Mouse (Mus musculus) erythroblast, adult 5-6 weeks (primary cell): Measurements from ENCODE around the gene C2cd4c. TPM values are rescaled to one million over a fixed set of nuclear protein-coding genes. Genes with fewer than 3 reads are reported as not detected.
A peak's percentile ranks its signal among the peaks of the same experiment; 100 is the strongest.

ENCODE experiments used
- ATAC-seq: replicated peaks from 2 replicates; pipeline ENCODE4 v1.8.0; 2016; ENCODE audit warnings: moderate number of reproducible peaks, mild to moderate bottlenecking, moderate TSS enrichment, inconsistent platforms; ENCODE audit not compliant: poor library complexity, low FRiP score, severe bottlenecking
- total RNA-seq, 2 experiments: library from RNA; stranded (forward) in 1 of 2; stranded (reverse) in 1 of 2; fragments of 150-400 nt in 1 of 2; fragments of 200-764, 138-1000 nt in 1 of 2; gene quantifications; 2 replicates each; pipeline versions ENCODE4 v1.2.3 to v1.2.4; 2015 to 2017; ENCODE audit warnings: low replicate concordance in 2 of 2

C2cd4c gene
- total RNA-seq, 2 experiments from 2014 or later: not detected

DNA sequence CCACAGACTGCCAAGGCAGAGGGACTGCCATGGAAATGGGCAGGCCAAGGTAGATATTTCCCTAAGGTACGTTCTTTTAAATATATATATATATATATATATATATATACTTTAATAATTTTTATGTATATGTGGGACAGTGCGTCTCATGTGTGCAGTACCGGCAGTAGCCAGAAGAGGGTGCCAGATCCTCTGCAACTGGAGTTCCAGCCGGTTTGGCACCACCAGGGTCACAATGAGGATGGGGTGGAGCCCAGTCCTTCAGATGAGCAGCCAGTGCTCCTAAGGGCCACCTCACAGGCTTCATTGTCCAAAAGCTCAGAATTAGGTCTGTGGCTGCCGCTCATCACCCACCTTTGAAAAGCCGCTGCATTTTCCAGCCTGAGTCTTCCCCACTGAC lies 33.0 kb downstream of the C2cd4c start:
- peak; percentile 70; the same call in 1 of the 2 replicates for ATAC-seq

DNA sequence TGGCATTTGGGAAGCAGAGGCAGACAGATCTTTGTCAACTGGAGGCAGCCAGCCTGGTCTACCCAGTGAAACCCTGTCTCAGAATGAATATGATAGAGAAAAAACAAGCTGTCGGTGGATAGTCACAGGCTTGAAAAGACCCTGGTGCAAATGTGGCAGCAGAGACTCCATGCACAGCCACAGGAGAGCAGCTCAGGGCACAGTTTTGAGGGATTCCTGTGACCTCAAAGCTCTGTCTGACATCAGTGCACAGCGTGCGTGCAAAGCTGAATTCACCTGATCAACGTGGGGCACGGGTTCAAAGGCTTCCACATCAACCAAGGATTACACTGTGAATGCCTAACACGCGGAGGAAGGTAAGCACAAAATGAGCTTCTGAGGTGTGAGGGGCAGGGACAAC lies 33.5 kb downstream of the C2cd4c start:
- no peak for ATAC-seq

DNA sequence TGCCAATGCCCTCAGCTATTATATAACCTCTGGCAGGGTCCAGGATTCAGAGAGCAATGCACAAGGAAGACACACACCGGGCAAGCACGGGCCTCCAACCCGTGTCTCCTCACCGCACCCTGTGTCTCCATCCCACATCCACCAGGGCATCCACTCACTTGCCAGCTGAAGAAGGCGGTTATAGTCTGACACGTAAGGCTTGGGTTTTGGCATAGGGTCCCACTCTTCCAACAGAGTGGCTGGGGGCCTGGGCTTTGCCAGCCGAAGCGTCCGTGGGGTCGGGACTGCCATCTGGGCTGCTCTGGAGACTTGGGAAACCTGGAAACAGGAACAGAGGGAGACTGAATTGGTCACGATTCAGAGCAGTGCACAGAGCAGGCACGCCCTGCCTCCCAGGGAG lies 34.0 kb downstream of the C2cd4c start:
- no peak for ATAC-seq

DNA sequence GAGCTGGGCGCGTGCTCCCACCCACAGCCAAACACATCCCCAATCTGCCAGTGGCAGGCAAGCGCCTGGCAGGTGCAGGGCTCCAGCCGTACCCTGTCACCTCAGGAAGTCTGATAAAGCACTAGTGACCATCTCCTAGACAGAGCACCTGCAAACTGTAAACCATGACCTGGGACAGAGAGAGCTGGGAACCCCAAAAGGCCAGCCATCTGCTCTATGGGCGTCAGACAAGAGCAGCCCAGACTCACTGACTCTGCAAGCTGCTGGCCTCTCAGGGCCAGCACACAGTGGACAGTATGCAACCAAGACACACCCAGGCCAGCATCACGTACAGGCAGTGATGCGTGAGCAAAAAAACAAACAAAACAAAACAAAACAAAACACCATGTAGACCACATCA lies 34.9 kb downstream of the C2cd4c start:
- no peak for ATAC-seq

DNA sequence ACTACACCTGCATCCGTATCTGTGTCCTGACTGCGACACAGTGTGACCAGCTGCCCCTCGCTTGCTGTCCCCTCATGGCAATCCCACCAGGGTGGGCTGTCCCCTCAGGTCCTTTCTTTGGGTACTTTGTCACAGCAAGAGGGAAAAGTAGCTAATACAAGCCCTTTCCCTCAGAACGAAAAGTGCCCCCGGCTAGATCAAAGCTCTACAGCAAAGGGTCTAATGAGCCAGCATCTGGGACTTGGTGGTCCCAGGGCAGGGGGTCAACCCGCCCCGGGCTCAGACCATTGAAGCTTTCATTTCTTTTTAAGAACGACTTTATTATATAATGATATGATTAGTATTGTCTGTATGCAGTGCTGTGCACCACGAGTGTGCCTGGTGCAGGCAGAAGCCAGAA lies 35.5 kb downstream of the C2cd4c start:
- no peak for ATAC-seq

DNA sequence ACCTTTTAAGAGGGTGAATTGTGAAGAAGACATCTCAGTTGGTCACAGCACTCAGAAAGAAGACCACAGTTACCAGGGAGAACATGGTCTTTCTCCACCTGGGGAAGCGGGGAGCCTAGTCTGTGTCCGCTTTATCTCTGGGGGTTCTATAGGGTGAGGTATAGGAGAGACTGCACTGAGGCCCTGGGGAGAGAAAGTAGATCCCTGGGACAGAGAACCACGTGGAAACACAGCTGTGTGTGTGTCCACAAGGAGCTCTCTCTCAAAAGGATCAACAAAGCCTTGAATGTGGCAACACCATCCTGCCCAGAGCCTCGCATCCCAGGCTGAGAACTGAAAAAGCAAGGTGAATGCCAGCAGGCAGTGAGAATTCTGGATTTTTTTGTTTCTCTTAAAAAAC lies 36.4 kb downstream of the C2cd4c start:
- no peak for ATAC-seq

DNA sequence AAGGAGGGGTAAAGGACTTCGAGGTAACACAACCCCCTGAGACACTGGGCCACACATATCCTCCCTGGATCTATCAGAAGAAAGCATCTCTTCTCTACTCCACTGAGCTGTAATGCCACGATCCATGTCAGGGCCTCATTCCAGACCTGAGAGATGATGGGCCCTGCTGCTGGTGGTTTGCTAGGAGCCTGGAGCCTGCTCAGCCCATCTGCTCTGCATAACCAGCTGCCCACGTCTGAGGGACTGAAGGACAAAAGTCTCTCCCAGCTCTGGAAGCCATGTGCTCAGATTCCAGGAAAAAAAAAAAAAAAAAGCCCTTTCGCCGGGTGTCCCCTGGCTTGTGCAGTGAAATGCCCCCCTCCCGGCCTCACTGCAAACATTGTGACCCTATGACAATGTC lies 38.1 kb downstream of the C2cd4c start:
- no peak for ATAC-seq

DNA sequence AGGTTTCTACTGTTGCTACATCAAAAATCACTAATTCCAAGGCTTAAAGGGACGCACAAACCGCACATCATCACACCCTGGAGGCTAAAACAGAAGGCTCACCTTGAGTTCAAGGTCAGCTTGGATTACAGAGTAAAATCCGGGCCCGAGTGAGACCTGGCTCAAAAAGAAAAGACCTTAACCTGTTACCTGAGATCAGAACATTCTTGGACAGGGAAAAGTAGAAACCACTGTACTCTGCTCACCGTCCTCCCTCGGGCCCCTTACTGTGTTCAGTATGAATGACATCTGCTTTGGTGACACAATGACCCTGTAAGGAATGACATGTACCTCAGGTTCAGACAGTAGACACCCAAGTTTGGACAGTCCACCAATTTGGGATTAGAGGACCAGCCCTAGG lies 39.0 kb downstream of the C2cd4c start:
- no peak for ATAC-seq

DNA sequence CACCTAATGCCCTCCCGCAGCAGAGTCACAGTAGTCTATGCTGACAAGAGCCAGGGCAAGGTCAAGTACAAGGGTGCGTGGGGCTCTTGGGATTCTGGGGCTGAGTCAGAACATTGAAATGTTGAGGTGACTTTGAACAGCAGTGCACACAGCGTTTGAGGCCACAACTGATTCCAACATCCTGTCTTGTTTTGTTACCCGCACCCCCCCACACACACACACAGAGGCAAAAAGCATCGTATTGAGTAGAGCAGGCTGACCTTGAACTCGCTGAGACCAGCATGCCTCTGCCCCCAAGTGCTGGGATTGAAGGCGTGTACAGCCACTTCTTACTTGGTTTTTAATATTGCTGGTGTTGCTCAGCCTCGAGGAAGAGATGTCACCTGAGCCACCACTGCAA lies 39.5 kb downstream of the C2cd4c start:
- no peak for ATAC-seq

DNA sequence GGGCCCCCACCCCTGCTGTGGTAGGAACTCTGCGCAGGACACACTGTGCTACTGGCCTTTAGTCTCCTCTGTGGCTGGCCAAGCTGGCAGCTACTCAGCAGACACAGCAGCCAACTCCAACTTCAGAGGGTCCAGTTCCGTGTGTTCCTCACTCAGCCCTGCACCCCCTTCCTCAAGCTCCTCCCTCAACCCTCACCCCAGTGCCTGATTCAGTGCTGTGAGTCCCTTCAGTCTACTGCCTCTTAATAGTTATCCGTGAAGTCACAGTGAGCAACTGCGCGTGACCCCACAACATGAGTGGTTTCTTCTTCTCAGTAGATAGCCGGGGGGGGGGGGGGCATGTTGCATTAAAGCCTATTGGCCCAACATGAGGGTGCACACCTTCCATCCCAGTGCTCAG lies 40.2 kb downstream of the C2cd4c start:
- no peak for ATAC-seq

DNA sequence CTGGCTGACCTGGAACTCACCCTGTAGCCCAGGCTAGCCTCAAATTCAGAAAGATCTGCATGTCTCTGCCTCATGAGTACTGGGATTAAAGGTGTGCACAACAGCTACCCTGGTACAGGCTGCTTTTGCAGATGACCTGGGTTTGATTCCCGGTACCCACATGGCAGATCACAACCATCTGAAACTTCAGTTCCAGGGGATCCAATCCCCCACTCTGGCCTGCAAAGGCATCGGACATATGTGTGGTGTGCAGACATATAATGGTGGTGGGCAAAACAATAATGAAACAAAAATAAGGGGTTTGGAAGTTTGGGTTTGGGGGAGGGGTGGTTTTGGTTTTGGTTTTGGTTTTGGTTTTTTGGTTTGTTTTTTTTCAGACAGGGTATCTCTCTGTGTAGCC lies 42.5 kb downstream of the C2cd4c start:
- no peak for ATAC-seq

DNA sequence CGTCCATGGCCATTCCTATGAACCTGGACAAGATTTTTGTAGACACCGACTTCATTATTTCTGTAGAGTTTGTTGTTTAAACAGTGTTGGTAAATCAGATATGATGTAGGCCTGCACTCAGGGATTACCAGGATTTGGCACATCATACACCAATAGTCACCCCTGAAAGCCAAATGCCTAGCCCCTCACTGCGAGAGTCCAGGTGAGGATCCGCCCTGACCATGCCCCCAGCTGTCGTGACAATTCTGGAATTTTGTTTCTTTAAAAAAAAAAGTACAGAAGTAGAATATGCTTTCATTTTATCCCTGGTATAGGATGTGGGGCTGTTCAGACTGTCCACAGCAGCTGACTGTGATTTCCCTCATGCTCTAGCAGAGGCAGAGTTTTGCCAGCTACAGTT lies 43.9 kb downstream of the C2cd4c start:
- no peak for ATAC-seq

DNA sequence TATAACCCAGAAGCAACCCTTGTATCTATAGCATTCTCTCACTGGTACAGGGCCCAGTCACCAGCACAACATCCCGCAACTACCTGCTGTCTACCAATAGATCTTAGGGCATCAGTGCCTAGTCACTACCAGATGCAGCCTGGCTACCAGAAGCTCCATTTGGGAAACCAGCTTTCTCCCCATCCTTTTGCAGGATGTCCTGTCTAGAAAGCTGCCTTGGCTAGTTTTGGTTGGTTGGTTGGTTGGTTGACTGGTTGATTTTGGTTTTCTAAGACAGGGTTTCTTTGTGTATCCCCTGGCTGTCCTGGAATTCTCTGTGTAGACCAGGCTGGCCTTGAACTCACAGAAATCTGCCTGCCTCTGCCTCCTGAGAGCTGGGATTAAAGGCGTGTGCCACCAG lies 54.1 kb downstream of the C2cd4c start:
- ATAC-seq: no peak

DNA sequence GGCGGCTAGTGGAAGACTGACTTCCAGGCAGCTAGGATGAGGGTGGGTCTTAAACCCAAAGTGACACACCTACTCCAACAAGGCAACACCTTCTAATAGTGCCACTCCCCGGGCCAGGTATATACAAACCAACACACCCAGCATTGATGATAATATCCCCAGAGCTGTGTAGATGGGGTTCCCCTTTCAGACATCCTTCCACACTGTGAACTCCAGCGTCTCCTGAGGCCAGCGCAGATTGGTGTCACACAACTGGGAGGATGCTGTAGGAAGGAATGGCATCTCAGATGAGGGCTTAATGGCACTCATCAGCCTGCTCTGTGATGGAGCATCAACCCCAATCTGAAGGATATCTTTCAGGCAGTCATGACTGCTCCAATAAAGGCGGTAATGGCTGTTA lies 56.3 kb downstream of the C2cd4c start:
- ATAC-seq: no peak

DNA sequence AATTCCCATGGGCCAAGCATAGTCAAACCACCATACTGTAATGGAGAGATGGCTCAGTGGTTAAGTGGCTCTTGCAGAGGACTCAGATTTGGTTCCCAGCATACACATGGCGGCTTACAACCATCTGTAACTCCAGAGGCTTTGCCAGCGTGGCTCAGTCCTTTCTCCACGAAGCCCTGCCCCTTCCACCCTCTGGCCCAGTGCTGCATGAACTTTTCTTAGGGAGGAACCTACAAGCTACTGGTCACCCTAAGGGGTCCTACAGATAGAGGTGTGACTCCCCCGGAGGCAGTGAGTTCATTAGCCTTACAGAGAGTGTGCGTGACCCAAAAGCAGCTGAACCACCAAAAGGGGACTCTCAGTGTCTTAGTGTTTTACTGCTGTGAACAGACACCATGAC lies 56.9 kb downstream of the C2cd4c start:
- ATAC-seq: no peak

Other genes with a start within 250 kb of the C2cd4c start
- not detected in 2 replicates for gene Vmn2r83, start 145.3 kb downstream of the C2cd4c start, total RNA-seq (2015; ENCODE audit: low replicate concordance)
- not detected in 2 replicates for gene Vmn2r83, start 145.3 kb downstream of the C2cd4c start, total RNA-seq (2017; ENCODE audit: low replicate concordance)
- gene Plpp2, start 80.2 kb downstream of the C2cd4c start, total RNA-seq (2015; ENCODE audit: low replicate concordance): 2.1 and 7.1 TPM in 2 replicates
- gene Plpp2, start 80.2 kb downstream of the C2cd4c start, total RNA-seq (2017; ENCODE audit: low replicate concordance): 0.43 TPM in 1 of 2 replicates, not detected in the other
- gene Mier2, start 58.8 kb downstream of the C2cd4c start, total RNA-seq (2015; ENCODE audit: low replicate concordance): 1.5 TPM in 1 of 2 replicates, not detected in the other
- gene Mier2, start 58.8 kb downstream of the C2cd4c start, total RNA-seq (2017; ENCODE audit: low replicate concordance): 1.9 TPM in 1 of 2 replicates, not detected in the other
- not detected in 2 replicates for gene Theg, start 26.7 kb downstream of the C2cd4c start, total RNA-seq (2015; ENCODE audit: low replicate concordance)
- gene Theg, start 26.7 kb downstream of the C2cd4c start, total RNA-seq (2017; ENCODE audit: low replicate concordance): not detected in 2 replicates
- gene Shc2, start 23.9 kb upstream of the C2cd4c start, total RNA-seq (2015; ENCODE audit: low replicate concordance): not detected in 2 replicates
- not detected in 2 replicates for gene Shc2, start 23.9 kb upstream of the C2cd4c start, total RNA-seq (2017; ENCODE audit: low replicate concordance)
- gene Odf3l2, start 31.7 kb upstream of the C2cd4c start, total RNA-seq (2015; ENCODE audit: low replicate concordance): not detected in 2 replicates
- not detected in 2 replicates for gene Odf3l2, start 31.7 kb upstream of the C2cd4c start, total RNA-seq (2017; ENCODE audit: low replicate concordance)
- gene Madcam1, start 50.5 kb upstream of the C2cd4c start, total RNA-seq (2015; ENCODE audit: low replicate concordance): not detected in 2 replicates
- gene Madcam1, start 50.5 kb upstream of the C2cd4c start, total RNA-seq (2017; ENCODE audit: low replicate concordance): 0.84 TPM in 1 of 2 replicates, not detected in the other
- gene Tpgs1, start 55.3 kb upstream of the C2cd4c start, total RNA-seq (2015; ENCODE audit: low replicate concordance): 2.9 and 6.3 TPM in 2 replicates
- gene Tpgs1, start 55.3 kb upstream of the C2cd4c start, total RNA-seq (2017; ENCODE audit: low replicate concordance): 0.56 and 0.68 TPM in 2 replicates
- gene Cdc34, start 68.2 kb upstream of the C2cd4c start, total RNA-seq (2015; ENCODE audit: low replicate concordance): 20.5 and 25.9 TPM in 2 replicates
- gene Cdc34, start 68.2 kb upstream of the C2cd4c start, total RNA-seq (2017; ENCODE audit: low replicate concordance): 36.7 and 46.1 TPM in 2 replicates
- not detected in 2 replicates for gene Gzmm, start 75.0 kb upstream of the C2cd4c start, total RNA-seq (2015; ENCODE audit: low replicate concordance)
- gene Gzmm, start 75.0 kb upstream of the C2cd4c start, total RNA-seq (2017; ENCODE audit: low replicate concordance): 1.7 TPM in 1 of 2 replicates, not detected in the other
- gene Bsg, start 90.5 kb upstream of the C2cd4c start, total RNA-seq (2015; ENCODE audit: low replicate concordance): 913 and 945 TPM in 2 replicates
- 805 and 888 TPM in 2 replicates for gene Bsg, start 90.5 kb upstream of the C2cd4c start, total RNA-seq (2017; ENCODE audit: low replicate concordance)
- not detected in 2 replicates for gene Hcn2, start 102.6 kb upstream of the C2cd4c start, total RNA-seq (2015; ENCODE audit: low replicate concordance)
- gene Hcn2, start 102.6 kb upstream of the C2cd4c start, total RNA-seq (2017; ENCODE audit: low replicate concordance): not detected in 2 replicates
- gene Polrmt, start 132.6 kb upstream of the C2cd4c start, total RNA-seq (2015; ENCODE audit: low replicate concordance): 3.6 and 4.8 TPM in 2 replicates
- 1.1 and 5.0 TPM in 2 replicates for gene Polrmt, start 132.6 kb upstream of the C2cd4c start, total RNA-seq (2017; ENCODE audit: low replicate concordance)
- not detected in 2 replicates for gene Fgf22, start 141.1 kb upstream of the C2cd4c start, total RNA-seq (2015; ENCODE audit: low replicate concordance)
- 0.26 TPM in 1 of 2 replicates, not detected in the other for gene Fgf22, start 141.1 kb upstream of the C2cd4c start, total RNA-seq (2017; ENCODE audit: low replicate concordance)
- gene Rnf126, start 152.9 kb upstream of the C2cd4c start, total RNA-seq (2015; ENCODE audit: low replicate concordance): 11.3 and 12.1 TPM in 2 replicates
- gene Rnf126, start 152.9 kb upstream of the C2cd4c start, total RNA-seq (2017; ENCODE audit: low replicate concordance): 2.6 and 10.7 TPM in 2 replicates
- gene Fstl3, start 163.2 kb upstream of the C2cd4c start, total RNA-seq (2015; ENCODE audit: low replicate concordance): 1.7 and 5.8 TPM in 2 replicates
- not detected in 2 replicates for gene Fstl3, start 163.2 kb upstream of the C2cd4c start, total RNA-seq (2017; ENCODE audit: low replicate concordance)
- 30.5 and 45.0 TPM in 2 replicates for gene Prss57, start 176.9 kb upstream of the C2cd4c start, total RNA-seq (2015; ENCODE audit: low replicate concordance)
- 6.8 and 14.3 TPM in 2 replicates for gene Prss57, start 176.9 kb upstream of the C2cd4c start, total RNA-seq (2017; ENCODE audit: low replicate concordance)
- 9.4 and 12.5 TPM in 2 replicates for gene Palm, start 179.5 kb upstream of the C2cd4c start, total RNA-seq (2015; ENCODE audit: low replicate concordance)
- gene Palm, start 179.5 kb upstream of the C2cd4c start, total RNA-seq (2017; ENCODE audit: low replicate concordance): 4.5 and 10.0 TPM in 2 replicates
- gene Misp, start 207.0 kb upstream of the C2cd4c start, total RNA-seq (2015; ENCODE audit: low replicate concordance): not detected in 2 replicates
- gene Misp, start 207.0 kb upstream of the C2cd4c start, total RNA-seq (2017; ENCODE audit: low replicate concordance): not detected in 2 replicates
- 45.2 and 66.7 TPM in 2 replicates for gene Ptbp1, start 240.4 kb upstream of the C2cd4c start, total RNA-seq (2015; ENCODE audit: low replicate concordance)
- 38.2 and 53.2 TPM in 2 replicates for gene Ptbp1, start 240.4 kb upstream of the C2cd4c start, total RNA-seq (2017; ENCODE audit: low replicate concordance)